Mouse (Mus musculus) CH12.LX (cell line): ENCODE measurements around the gene Stmn1. TPM values are rescaled to one million over a fixed set of nuclear protein-coding genes. Genes with fewer than 3 reads are reported as not detected.

ENCODE experiments used
- DNase-seq: peaks from one replicate; pipeline ENCODE4 v3.0.0-alpha.2; 2013; ENCODE audit errors: extremely low read depth
- H3K27ac ChIP-seq: 2 replicates; pipeline ENCODE4 v1.5.1; 2012; ENCODE audit warnings: low read depth, mild to moderate bottlenecking, control low read depth, moderate library complexity; ENCODE audit not compliant: insufficient read depth
- H3K27me3 ChIP-seq: replicated peaks from 2 replicates; pipeline ENCODE3; 2012; ENCODE audit warnings: inconsistent platforms
- H3K36me3 ChIP-seq, 2 experiments: replicated peaks in 1 of 2; 2 replicates each; pipeline versions ENCODE3 to v1.6.1; 2012; ENCODE audit warnings: inconsistent platforms in 1 of 2, low read length in 1 of 2, mild to moderate bottlenecking in 1 of 2, mixed read lengths in 1 of 2, moderate library complexity in 1 of 2; ENCODE audit not compliant: control insufficient read depth in 1 of 2, insufficient read depth in 1 of 2
- H3K4me1 ChIP-seq, 2 experiments: 2 replicates each; pipeline ENCODE4 v1.6.1; 2012; ENCODE audit warnings: inconsistent platforms in 1 of 2, moderate library complexity in 1 of 2; ENCODE audit not compliant: insufficient read depth in 2 of 2, control insufficient read depth in 1 of 2
- H3K4me2 ChIP-seq: 2 replicates; pipeline ENCODE4 v1.6.1; 2012; ENCODE audit warnings: low read depth, mild to moderate bottlenecking, control low read depth; ENCODE audit not compliant: poor library complexity, insufficient read depth, severe bottlenecking
- H3K4me3 ChIP-seq, 3 experiments: fragments of 150-350 bp in 1 of 3; sonication (generic) in 1 of 3; replicated peaks in 1 of 3; 2 replicates each; pipeline versions ENCODE3 to v1.5.1; 2011 to 2012; ENCODE audit warnings: low read depth in 2 of 3, low read length in 2 of 3, mild to moderate bottlenecking in 2 of 3, moderate library complexity in 2 of 3, control low read depth in 1 of 3, improper control_type of control experiment in 1 of 3, inconsistent platforms in 1 of 3, mixed read lengths in 1 of 3; ENCODE audit not compliant: poor library complexity in 1 of 3
- H3K79me2 ChIP-seq: replicated peaks from 2 replicates; pipeline ENCODE4 v1.6.1; 2012; ENCODE audit warnings: mild to moderate bottlenecking, moderate library complexity; ENCODE audit not compliant: control insufficient read depth, poor library complexity, insufficient read depth, severe bottlenecking; ENCODE audit errors: extremely low read depth
- H3K9ac ChIP-seq: 2 replicates; pipeline ENCODE4 v1.6.1; 2012; ENCODE audit warnings: low read depth, mild to moderate bottlenecking, control low read depth, moderate library complexity; ENCODE audit not compliant: insufficient read depth
- H3K9me3 ChIP-seq: replicated peaks from 2 replicates; pipeline ENCODE3; 2012; ENCODE audit warnings: low read length, inconsistent platforms, mixed read lengths
- BHLHE40 ChIP-seq: IDR thresholded peaks from 2 replicates; pipeline ENCODE4 v1.6.1; 2011; ENCODE audit warnings: mild to moderate bottlenecking, low read depth, low read length, improper control_type of control experiment
- CTCF ChIP-seq, 2 experiments: IDR thresholded peaks in 1 of 2; conservative IDR thresholded peaks in 1 of 2; 2 replicates each; pipeline ENCODE4 v1.5.1; 2011 to 2012; ENCODE audit warnings: low read depth in 2 of 2, low read length in 2 of 2, improper control_type of control experiment in 1 of 2, inconsistent platforms in 1 of 2, mild to moderate bottlenecking in 1 of 2, moderate library complexity in 1 of 2
- ELF1 ChIP-seq: IDR thresholded peaks from 2 replicates; pipeline ENCODE4 v1.6.1; 2014; ENCODE audit warnings: low read depth, mild to moderate bottlenecking, inconsistent platforms, low read length, improper control_type of control experiment
- ETS1 ChIP-seq: conservative IDR thresholded peaks from 2 replicates; pipeline ENCODE4 v1.6.1; 2012; ENCODE audit warnings: low read depth, mild to moderate bottlenecking, inconsistent platforms, low read length, improper control_type of control experiment, moderate library complexity
- GABPA ChIP-seq: IDR thresholded peaks from 2 replicates; pipeline ENCODE4 v1.6.1; 2012; ENCODE audit warnings: low read depth, low read length, improper control_type of control experiment, inconsistent platforms; ENCODE audit not compliant: insufficient replicate concordance
- HCFC1 ChIP-seq: IDR thresholded peaks from 2 replicates; pipeline ENCODE4 v1.6.1; 2012; ENCODE audit warnings: low read depth, mild to moderate bottlenecking, inconsistent platforms, low read length, improper control_type of control experiment
- MAFK ChIP-seq: IDR thresholded peaks from 2 replicates; pipeline ENCODE4 v1.6.1; 2011; ENCODE audit warnings: low read length, improper control_type of control experiment; ENCODE audit not compliant: insufficient replicate concordance
- MAX ChIP-seq: IDR thresholded peaks from 2 replicates; pipeline ENCODE4 v1.6.1; 2011; ENCODE audit warnings: low read length, improper control_type of control experiment
- MAZ ChIP-seq: IDR thresholded peaks from 2 replicates; pipeline ENCODE4 v1.6.1; 2012; ENCODE audit warnings: low read depth, mild to moderate bottlenecking, inconsistent platforms, low read length, improper control_type of control experiment, moderate library complexity
- MEF2A ChIP-seq: IDR thresholded peaks from 2 replicates; pipeline ENCODE4 v1.6.1; 2014; ENCODE audit warnings: low read depth, mild to moderate bottlenecking, inconsistent platforms, low read length, improper control_type of control experiment, borderline replicate concordance
- MXI1 ChIP-seq: IDR thresholded peaks from 2 replicates; pipeline ENCODE4 v1.6.1; 2011; ENCODE audit warnings: mild to moderate bottlenecking, low read depth, low read length, improper control_type of control experiment
- NELFE ChIP-seq: IDR thresholded peaks from 2 replicates; pipeline ENCODE4 v1.6.1; 2011; ENCODE audit warnings: low read depth, low read length, improper control_type of control experiment
- NRF1 ChIP-seq: IDR thresholded peaks from 2 replicates; pipeline ENCODE4 v1.6.1; 2014; ENCODE audit warnings: low read depth, mild to moderate bottlenecking, inconsistent platforms, low read length, improper control_type of control experiment, moderate library complexity
- POLR2A ChIP-seq: IDR thresholded peaks from 2 replicates; pipeline ENCODE4 v1.6.1; 2011; ENCODE audit warnings: low read depth, mild to moderate bottlenecking, improper control_type of control experiment, low read length
- RAD21 ChIP-seq: IDR thresholded peaks from 2 replicates; pipeline ENCODE4 v1.6.1; 2011; ENCODE audit warnings: low read depth, mild to moderate bottlenecking, low read length, improper control_type of control experiment, moderate library complexity
- RCOR1 ChIP-seq: conservative IDR thresholded peaks from 2 replicates; pipeline ENCODE4 v1.6.1; 2012; ENCODE audit warnings: low read depth, mild to moderate bottlenecking, inconsistent platforms, low read length, improper control_type of control experiment
- SIN3A ChIP-seq: IDR thresholded peaks from 2 replicates; pipeline ENCODE4 v1.6.1; 2012; ENCODE audit warnings: low read length, improper control_type of control experiment, inconsistent platforms
- SMC3 ChIP-seq: IDR thresholded peaks from 2 replicates; pipeline ENCODE4 v1.6.1; 2011; ENCODE audit warnings: low read depth, low read length, improper control_type of control experiment
- UBTF ChIP-seq: IDR thresholded peaks from 2 replicates; pipeline ENCODE4 v1.6.1; 2012; ENCODE audit warnings: low read depth, mild to moderate bottlenecking, inconsistent platforms, low read length, improper control_type of control experiment, moderate library complexity
- USF2 ChIP-seq: conservative IDR thresholded peaks from 2 replicates; pipeline ENCODE4 v1.6.1; 2011; ENCODE audit warnings: low read depth, low read length, improper control_type of control experiment
- ZC3H11A ChIP-seq: IDR thresholded peaks from 2 replicates; pipeline ENCODE4 v1.6.1; 2012; ENCODE audit warnings: low read depth, mild to moderate bottlenecking, inconsistent platforms, low read length, improper control_type of control experiment
- ZKSCAN1 ChIP-seq: IDR thresholded peaks from 2 replicates; pipeline ENCODE4 v1.6.1; 2012; ENCODE audit warnings: low read depth, inconsistent platforms, low read length, improper control_type of control experiment, borderline replicate concordance
- ZNF384 ChIP-seq: IDR thresholded peaks from 2 replicates; pipeline ENCODE4 v1.6.1; 2012; ENCODE audit warnings: low read depth, low read length, improper control_type of control experiment, inconsistent platforms
- dilution Hi-C: fragments of 300-500 bp; cut with MboI; formaldehyde crosslinking; loops from 2 replicates; pipeline ENCODE4 v1.14.3; 2020; ENCODE audit warnings: low sequenced_read_pairs; ENCODE audit not compliant: extremely low pct_unique_long_range_greater_than_20kb, extremely low pct_ligation_motif_present
- in situ Hi-C: fragments of 300-500 bp; cut with MboI; formaldehyde crosslinking; loops from 3 replicates; pipeline ENCODE4 v1.14.3; 2019; ENCODE audit warnings: low sequenced_read_pairs, low pct_ligation_motif_present, low pct_unique_long_range_greater_than_20kb, mixed read lengths
- polyA plus RNA-seq: library from polyadenylated mRNA; unstranded; fragments of >175 nt; gene quantifications from 2 replicates; pipeline ENCODE4 v1.2.1, GENCODE M21; 2012; ENCODE audit warnings: low read depth; ENCODE audit not compliant: insufficient read length
- total RNA-seq, 2 experiments: library from RNA; depleted of rRNA; stranded (reverse); fragments of 300-350 nt in 1 of 2; fragments of >200 nt in 1 of 2; gene quantifications; 2 replicates each; pipeline ENCODE4 v1.2.3; 2012 to 2014

Stmn1 gene
- total and polyA plus RNA-seq, 3 experiments = 31.2 to 39.4 (median 34.7) TPM

DNA sequence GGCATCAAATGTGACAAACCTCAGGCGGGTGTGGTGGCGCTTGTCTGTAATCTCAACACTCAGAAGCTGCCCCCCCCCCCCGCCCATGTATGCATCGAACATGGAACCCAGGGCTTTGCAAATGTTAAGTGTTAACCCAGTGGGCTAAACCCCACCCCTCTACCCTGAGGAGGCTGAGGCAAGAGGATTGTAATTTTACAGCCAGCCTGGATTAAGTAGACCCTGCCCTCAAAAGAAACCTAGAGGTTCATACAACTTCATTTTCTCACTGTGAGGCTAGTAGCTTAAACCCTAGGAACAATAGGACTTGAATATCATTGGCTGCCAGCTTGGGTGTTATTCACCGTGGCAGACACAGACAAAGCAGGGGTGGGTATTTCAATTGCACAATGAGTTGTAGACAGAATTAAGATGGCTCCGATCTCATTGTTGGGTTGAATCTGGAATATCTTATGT lies 1.2 kb downstream of the Stmn1 start:
- Histone ChIP-seq H3K27ac (no peak overlapping the region), H3K36me3 (peaks cover 6 to 12% of the 10 kb centered on the region in 2 experiments), H3K9ac (peak overlapping the region; percentile 69), H3K27me3 (peaks cover 42% of the 10 kb centered on the region), H3K4me3 (peak overlapping the region; percentile 25 to 67 (median 50)), H3K4me1 (peaks cover 3% of the 10 kb centered on the region in 2 experiments), H3K9me3 (peaks cover 2% of the 10 kb centered on the region), H3K4me2 (peak overlapping the region; percentile 87), H3K79me2 (no peaks in the 10 kb centered on the region; the same call in 1 of the 2 replicates)
- TF ChIP-seq CTCF (conservative IDR thresholded peaks at IDR 0.05 in 1 of 2, IDR thresholded peaks at IDR 0.05 in 1 of 2; ENCODE audit: low read depth in 2 of 2, low read length in 2 of 2) (no peak), MEF2A (no peak), GABPA (no peak), MXI1 (no peak), ZKSCAN1 (no peak), ZNF384 (no peak), NELFE (no peak), ZC3H11A (no peak), BHLHE40 (no peak), UBTF (no peak), POLR2A (no peak), ELF1 (no peak), MAX (no peak), RCOR1 (no peak), MAZ (no peak), SIN3A (no peak), SMC3 (no peak), NRF1 (no peak), USF2 (no peak)
- no peak for DNase-seq
- in situ Hi-C loops = no loop called here
- dilution Hi-C loops = no loop called here

DNA sequence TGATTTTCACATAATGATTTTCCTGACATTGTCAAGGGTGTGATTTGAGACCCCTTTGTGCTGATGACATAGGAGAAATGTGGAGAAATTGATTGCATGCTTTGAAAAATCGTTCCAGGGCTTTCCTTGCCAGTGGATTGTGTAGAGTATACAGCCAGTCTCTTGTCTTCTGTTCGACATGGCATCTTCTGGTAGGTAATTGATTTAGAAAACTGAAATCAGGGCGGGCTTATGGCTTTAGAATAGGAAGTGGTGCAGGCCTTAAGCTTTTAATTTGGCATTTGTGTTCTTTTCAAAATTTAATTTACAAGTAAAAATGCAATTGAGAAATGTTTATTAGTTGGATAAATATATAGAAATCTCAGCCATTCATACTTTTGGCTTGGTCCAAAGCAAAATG lies 1.9 kb downstream of the Stmn1 start:
- Histone ChIP-seq H3K27me3 (peaks cover 36% of the 10 kb centered on the region), H3K4me1 (peaks cover 3% of the 10 kb centered on the region in 2 experiments), H3K4me2 (no peak overlapping the region; the same call in 1 of the 2 replicates), H3K36me3 (peaks cover 6 to 15% of the 10 kb centered on the region in 2 experiments), H3K9ac (no peak overlapping the region), H3K79me2 (no peaks in the 10 kb centered on the region; the same call in 1 of the 2 replicates), H3K27ac (no peak overlapping the region), H3K4me3 (no peak overlapping the region), H3K9me3 (peaks cover 2% of the 10 kb centered on the region)
- DNase-seq = no peak
- in situ Hi-C loops = no loop called here
- dilution Hi-C loops = no loop called here
- TF ChIP-seq ETS1 = no peak
- TF ChIP-seq HCFC1 = no peak
- no peak for TF ChIP-seq NELFE
- no peak for TF ChIP-seq RAD21
- no peak for TF ChIP-seq MAFK
- no peak for TF ChIP-seq USF2
- no peak for TF ChIP-seq ZNF384
- TF ChIP-seq BHLHE40 = no peak
